Mouse (Mus musculus) frontal cortex, postnatal 10 days (tissue): ENCODE data around the gene Ptar1.
"Not testable (repeated sequence)": the region's sequence is repeated elsewhere in the genome, so short reads cannot be mapped to it uniquely, and the experiment has no call there.

Experiments
- DNase-seq, 2 experiments: peaks; one replicate each; pipeline ENCODE4 v3.0.0; 2022; ENCODE audit warnings: low spot score in 2 of 2, mixed read lengths in 1 of 2

Ptar1 gene

GRCm38 (mm10) chr19:23687296-23688021 is at the start of gene Ptar1:
Gene Ptar1, plus strand, starts transcription at chr19:23687429.
- DNase-seq = peak in 1 of 2 experiments; percentile 85

GRCm38 (mm10) chr19:23643819-23644218 is 43.4 kb upstream of the Ptar1 start:
- no peak for DNase-seq

DNA sequence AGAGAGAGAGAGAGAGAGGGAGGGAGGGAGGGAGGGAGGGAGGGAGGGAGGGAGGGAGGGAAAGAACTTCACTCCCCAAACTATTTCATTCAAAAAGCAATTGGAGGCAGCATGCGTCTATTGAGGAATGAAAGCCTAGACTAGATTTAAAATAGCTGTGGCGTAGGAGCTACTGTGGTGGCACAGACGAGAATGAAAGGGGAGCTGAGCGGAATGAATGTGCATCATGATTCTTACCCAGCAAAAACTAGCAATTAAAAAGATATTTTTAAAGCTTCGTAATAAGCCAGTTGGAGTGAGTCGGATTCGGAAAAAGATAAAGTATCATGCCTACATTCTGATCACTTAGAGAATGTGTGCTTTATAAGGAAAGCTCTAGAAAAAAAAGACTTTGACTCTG is 41.9 kb upstream of the Ptar1 start:
- DNase-seq = peak in 1 of 2 experiments; percentile 24

GRCm38 (mm10) chr19:23647308-23647707 is 39.9 kb upstream of the Ptar1 start:
- DNase-seq = no peak

- peak; percentile 38 to 45 for DNase-seq
Measured at GRCm38 (mm10) chr19:23652644-23653043, 34.6 kb upstream of the Ptar1 start, which contains the start of gene 1700028P14Rik. Gene 1700028P14Rik, minus strand, starts transcription at chr19:23652812.

- DNase-seq = no peak
Measured at GRCm38 (mm10) chr19:23653154-23653553, 34.1 kb upstream of the Ptar1 start.

DNA sequence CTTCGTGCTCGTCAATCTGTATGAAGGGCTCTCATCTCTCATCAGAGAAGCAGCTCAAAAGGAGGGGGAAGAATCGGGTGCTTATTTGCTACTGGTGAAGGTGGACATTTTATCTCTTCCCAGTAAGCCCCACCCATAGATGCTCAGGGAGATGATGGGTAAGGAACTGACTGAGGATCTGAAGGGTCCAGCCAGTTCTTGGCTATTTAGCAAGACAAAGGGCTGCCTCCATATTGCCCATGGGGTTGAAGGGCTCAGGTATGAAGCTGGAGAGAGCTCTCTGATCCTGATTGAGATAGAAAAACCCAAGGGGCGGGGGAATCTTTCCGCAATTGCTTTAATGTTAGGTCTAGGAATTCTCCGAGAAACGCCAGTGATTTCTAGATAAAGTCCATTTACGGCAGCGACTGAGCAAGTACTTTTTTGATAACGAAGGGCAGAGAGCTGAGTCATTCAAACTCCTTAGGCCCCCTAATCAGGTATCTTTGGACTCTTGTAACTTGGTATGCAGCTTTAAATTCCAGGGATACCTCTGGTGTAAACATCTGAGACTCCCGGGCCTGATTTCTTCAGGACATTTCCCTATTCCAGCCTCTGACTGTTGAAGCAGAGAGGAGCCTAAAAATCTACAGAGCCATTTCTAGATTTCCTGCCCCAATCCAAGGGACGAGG is 29.8 kb upstream of the Ptar1 start:
- DNase-seq = no peak

DNA sequence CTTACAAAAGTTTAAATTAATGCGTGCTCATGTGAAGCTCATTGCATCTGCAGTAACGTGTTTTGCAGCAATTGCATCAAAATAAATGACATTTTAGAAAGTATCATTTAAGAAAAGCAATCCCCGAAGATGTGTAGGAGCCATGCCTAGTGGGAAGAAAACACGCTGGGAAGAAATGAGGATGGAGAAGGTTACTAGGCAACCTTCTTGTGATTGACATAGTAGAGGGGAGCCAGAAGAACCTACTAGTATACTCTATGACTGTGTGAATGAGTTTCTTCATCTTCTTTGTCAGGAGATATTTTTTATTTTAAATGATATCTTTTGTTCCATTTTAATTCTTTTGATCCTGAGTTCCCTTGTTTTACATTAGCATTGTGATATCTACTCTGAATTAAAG is 28.9 kb upstream of the Ptar1 start:
- DNase-seq = no peak

DNA sequence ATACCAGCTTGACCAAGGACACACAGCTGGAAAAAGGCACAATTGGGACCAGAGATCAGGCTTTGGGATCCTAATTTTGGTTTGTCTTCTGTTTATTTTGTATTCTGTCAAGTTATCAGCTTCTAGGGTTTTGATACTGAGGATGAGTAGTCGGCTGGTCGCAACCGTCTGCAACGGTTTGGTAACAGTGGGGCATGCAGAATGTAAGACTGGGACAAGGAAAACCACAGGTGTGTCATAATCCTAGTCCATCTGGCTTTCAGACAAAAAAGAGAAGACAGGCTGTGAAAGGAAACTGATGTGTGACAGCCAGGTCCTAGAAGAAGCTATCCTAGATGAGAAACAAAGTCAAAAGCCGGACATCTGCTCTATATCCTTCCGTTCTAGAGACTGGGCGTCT is 23.1 kb upstream of the Ptar1 start:
- DNase-seq = no peak

- DNase-seq = no peak
Measured at GRCm38 (mm10) chr19:23668142-23668655, 19.0 kb upstream of the Ptar1 start.

- DNase-seq = no peak
Measured at GRCm38 (mm10) chr19:23673021-23673420, 14.2 kb upstream of the Ptar1 start.

DNA sequence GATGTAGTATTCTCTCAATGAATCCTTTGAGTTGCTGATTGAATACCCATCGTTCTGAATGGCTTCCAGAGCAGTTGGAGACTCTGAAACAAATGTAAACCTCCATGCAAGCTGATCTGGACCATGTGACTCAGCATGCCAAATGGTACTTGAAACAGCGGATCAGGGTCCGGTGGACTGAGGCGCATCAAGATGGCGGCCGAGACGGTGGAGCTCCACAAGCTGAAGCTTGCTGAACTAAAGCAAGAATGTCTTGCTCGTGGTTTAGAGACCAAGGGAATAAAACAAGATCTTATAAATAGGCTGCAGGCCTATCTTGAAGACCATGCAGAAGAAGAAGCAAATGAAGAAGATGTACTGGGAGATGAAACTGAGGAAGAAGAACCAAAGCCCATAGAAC is 11.6 kb upstream of the Ptar1 start:
- not testable (repeated sequence) for DNase-seq

DNA sequence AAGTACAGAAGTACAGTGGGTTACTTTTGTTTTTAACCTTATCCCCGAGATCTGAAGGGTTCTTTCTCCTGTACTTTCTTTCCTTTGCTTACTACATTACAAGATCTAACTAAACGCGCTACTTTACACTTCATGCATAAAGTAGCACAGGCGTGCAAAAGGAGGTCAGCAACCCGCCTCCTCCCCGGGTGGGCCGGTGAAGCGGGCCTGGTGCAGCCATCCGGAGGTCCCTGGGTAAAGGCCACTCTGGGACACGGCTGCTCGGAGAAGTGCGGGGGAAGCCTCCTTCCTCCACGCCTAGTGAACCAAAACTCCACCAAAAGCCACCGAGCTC is 300 bp upstream of the Ptar1 start:
- peak in 1 of 2 experiments; percentile 55 for DNase-seq

GRCm38 (mm10) chr19:23688421-23688946 is 1.3 kb downstream of the Ptar1 start:
- DNase-seq = peak in 1 of 2 experiments; percentile 17

GRCm38 (mm10) chr19:23694344-23694743 is 7.1 kb downstream of the Ptar1 start:
- DNase-seq = no peak

GRCm38 (mm10) chr19:23697861-23698260 is 10.6 kb downstream of the Ptar1 start:
- no peak for DNase-seq

GRCm38 (mm10) chr19:23698366-23698765 is 11.1 kb downstream of the Ptar1 start:
- DNase-seq = no peak

DNA sequence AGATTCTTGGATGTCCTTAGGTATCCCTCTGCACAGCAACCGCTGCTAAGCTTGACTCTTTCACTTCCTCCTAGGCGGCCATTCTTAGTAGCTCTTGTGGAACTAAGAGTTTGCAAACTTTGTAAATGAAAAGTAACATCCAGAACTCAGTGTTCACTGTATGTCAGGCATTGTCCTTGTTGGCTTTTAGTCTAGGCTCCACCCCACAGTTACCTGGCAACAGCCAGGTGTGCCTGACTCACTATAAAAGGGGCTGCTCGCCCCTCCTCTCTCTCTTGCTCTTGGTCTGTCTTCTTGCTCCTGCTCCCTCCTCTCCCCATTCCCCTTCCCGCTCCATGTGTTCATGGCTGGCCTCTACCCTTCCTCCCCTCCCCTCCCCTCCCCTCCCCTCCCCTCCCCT is 11.9 kb downstream of the Ptar1 start:
- no peak for DNase-seq

- DNase-seq = no peak
Measured at GRCm38 (mm10) chr19:23702896-23703295, 15.7 kb downstream of the Ptar1 start.

DNA sequence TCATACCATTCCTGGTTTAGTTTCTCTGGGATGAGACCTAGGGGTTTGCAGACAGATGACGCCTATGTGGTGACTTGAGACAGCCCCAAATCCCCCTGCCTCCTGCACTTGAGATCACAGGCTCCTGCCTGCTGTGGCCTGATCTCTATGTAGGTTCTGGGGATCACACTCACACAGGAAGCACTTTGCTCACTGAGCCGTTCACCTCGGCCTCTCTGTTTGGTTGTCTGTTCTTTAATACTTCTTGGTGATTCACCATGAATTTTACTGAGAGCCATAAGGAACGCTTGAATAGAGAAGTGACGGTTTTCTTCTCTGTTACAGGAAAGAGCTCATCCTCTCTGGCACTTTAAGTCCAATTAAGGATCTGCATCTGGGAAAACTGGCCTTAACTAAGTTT is 18.2 kb downstream of the Ptar1 start:
- DNase-seq = no peak

- DNase-seq = no peak
Measured at GRCm38 (mm10) chr19:23746506-23746905, 59.3 kb downstream of the Ptar1 start.

GRCm38 (mm10) chr19:23757011-23757410 is 69.8 kb downstream of the Ptar1 start:
- no peak for DNase-seq
